In the genomic region with DNA sequence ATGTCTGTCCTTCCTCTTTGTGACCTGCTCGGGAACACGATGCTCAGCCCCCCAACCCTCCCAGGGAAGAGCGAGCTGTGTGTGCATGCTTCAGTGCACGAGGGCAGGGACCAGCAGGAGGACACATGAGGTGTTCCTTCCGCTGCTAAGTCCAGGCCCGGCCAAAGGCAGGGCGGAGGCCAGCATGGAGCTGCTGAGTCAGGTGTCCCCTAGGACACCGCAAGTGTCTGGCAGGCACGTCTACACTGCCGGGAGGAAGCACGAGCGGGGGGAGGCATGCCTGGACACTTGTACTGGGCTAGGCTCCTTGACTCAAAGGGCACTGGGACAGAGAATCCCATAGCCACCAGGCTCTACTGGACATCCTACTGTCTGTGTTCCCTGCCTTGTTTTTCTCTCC, we compare ENCODE assay signal across 9 mouse cellular contexts. TPM values are rescaled to one million over a fixed set of nuclear protein-coding genes. Genes with fewer than 3 reads are reported as not detected.
DNase-seq lines count a peak whose midpoint lies in the region; ATAC-seq and TF ChIP-seq lines count a peak whose summit lies in the region.
"Had no signal": no experiment of that assay in that cellular context is flagged by ENCODE, and none has a peak within 500 bp of the region (broad histone marks: within the 10 kb centered on the region; RNA-seq: fewer than 3 reads in every experiment).

No protein-coding gene starts in this region.

- TF ChIP-seq CTCF in kidney, postnatal 0 days (IDR thresholded peaks at IDR 0.05; ENCODE audit: low read depth): no peak

- no peak overlapping the region for H3K27ac ChIP-seq in limb, embryonic 15.5 days
- no peak overlapping the region for H3K27ac ChIP-seq in limb, embryonic 10.5 days
- H3K27ac ChIP-seq in kidney, postnatal 0 days: 0 out of 2 replicates have a peak overlapping the region, but pooled peaks have one; percentile 5
- H3K27ac ChIP-seq: neural tube, embryonic 13.5 days had no signal

- H3K9ac ChIP-seq in limb, embryonic 15.5 days: no peak overlapping the region
- H3K9ac ChIP-seq in kidney, postnatal 0 days (ENCODE audit: low read depth, low read length): no peak overlapping the region
- H3K9ac ChIP-seq: neural tube, embryonic 13.5 days had no signal

- H3K36me3 ChIP-seq in limb, embryonic 15.5 days: no peaks in the 10 kb centered on the region
- H3K36me3 ChIP-seq in limb, embryonic 10.5 days: no peaks in the 10 kb centered on the region
- H3K36me3 ChIP-seq in kidney, postnatal 0 days (ENCODE audit: insufficient read depth, low read length): no peaks in the 10 kb centered on the region

- no peaks in the 10 kb centered on the region for H3K9me3 ChIP-seq in limb, embryonic 15.5 days
- H3K9me3 ChIP-seq in limb, embryonic 10.5 days (replicated peaks): no peaks in the 10 kb centered on the region
- no peaks in the 10 kb centered on the region for H3K9me3 ChIP-seq in kidney, postnatal 0 days (replicated peaks; ENCODE audit: low read length)
- H3K9me3 ChIP-seq: neural tube, embryonic 13.5 days had no signal

- peak; percentile 41; the same call in 1 of the 2 replicates for ATAC-seq in limb, embryonic 15.5 days (ENCODE audit: insufficient number of reproducible peaks, low FRiP score, low TSS enrichment, low read depth)
- ATAC-seq in kidney, postnatal 0 days (replicated peaks; ENCODE audit: low FRiP score, low read depth): peak; percentile 90

- H3K27me3 ChIP-seq in limb, embryonic 15.5 days: 0 out of 2 replicates have a peak, but pooled peaks cover 6% of the 10 kb centered on the region
- no peaks in the 10 kb centered on the region for H3K27me3 ChIP-seq in limb, embryonic 10.5 days (ENCODE audit: low read depth, poor library complexity, severe bottlenecking)
- H3K27me3 ChIP-seq in kidney, postnatal 0 days (ENCODE audit: insufficient read depth, low read length): no peaks in the 10 kb centered on the region
- H3K27me3 ChIP-seq: neural tube, embryonic 13.5 days had no signal

- H3K4me1 ChIP-seq in limb, embryonic 15.5 days: peaks cover 10% of the 10 kb centered on the region; the same call in 1 of the 2 replicates
- H3K4me1 ChIP-seq in limb, embryonic 10.5 days: peaks cover 18% of the 10 kb centered on the region
- peaks cover 11% of the 10 kb centered on the region; the same call in 1 of the 2 replicates for H3K4me1 ChIP-seq in kidney, postnatal 0 days (replicated peaks; ENCODE audit: insufficient read depth, low read length)

- no peak overlapping the region for H3K4me3 ChIP-seq in limb, embryonic 15.5 days
- H3K4me3 ChIP-seq in limb, embryonic 10.5 days: no peak overlapping the region
- no peak overlapping the region for H3K4me3 ChIP-seq in kidney, postnatal 0 days (replicated peaks; ENCODE audit: low read depth, low read length)
- H3K4me3 ChIP-seq: neural tube, embryonic 13.5 days had no signal

- H3K4me2 ChIP-seq in limb, embryonic 15.5 days: no peak overlapping the region
- H3K4me2 ChIP-seq in kidney, postnatal 0 days (ENCODE audit: low read length): no peak overlapping the region
- H3K4me2 ChIP-seq: neural tube, embryonic 13.5 days had no signal

- WGBS in limb, embryonic 15.5 days: 75% methylated on average over 12 of the region's 12 CpGs
- WGBS in limb, embryonic 10.5 days: 88% methylated on average over 12 of the region's 12 CpGs
- WGBS in kidney, postnatal 0 days: 43% methylated on average over 12 of the region's 12 CpGs

- DNase-seq in limb, embryonic 10.5 days (ENCODE audit: low spot score): no peak
- peak; percentile 44 for DNase-seq in cerebellum, adult 11-12 months
- peak; percentile 77 to 89 for DNase-seq in heart, adult 9 months (ENCODE audit: low spot score in 2 of 2)
- peak; percentile 39 for DNase-seq in kidney, postnatal 0 days (ENCODE audit: low spot score)
- no peak for DNase-seq in right cerebral cortex, postnatal 10 days (ENCODE audit: low spot score in 2 of 2)
- no peak for DNase-seq in thymus, postnatal 25 days
- no peak for DNase-seq in MN1 (ENCODE audit: low spot score)

RNA-seq across cellular contexts. Expression of a gene that starts 2.6 kb away (rescaled TPM):
- polyA plus RNA-seq in limb, embryonic 15.5 days (2015; fragmentation: Nextera tagmentation; extraction: Ambion mirVana): 38.3 and 47.2 TPM in 2 replicates
- polyA plus RNA-seq in limb, embryonic 10.5 days (2016; fragmentation: Nextera tagmentation; extraction: Ambion mirVana): 34.4 and 34.7 TPM in 2 replicates
- 35.6 and 36.8 TPM in 2 replicates for polyA plus RNA-seq in kidney, postnatal 0 days (2015; fragmentation: Nextera tagmentation; extraction: Ambion mirVana)

RNA-seq across cellular contexts. Expression of a gene that starts 19.0 kb away (rescaled TPM):
- 138 and 143 TPM in 2 replicates for polyA plus RNA-seq in limb, embryonic 15.5 days (2015; fragmentation: Nextera tagmentation; extraction: Ambion mirVana)
- 235 and 264 TPM in 2 replicates for polyA plus RNA-seq in limb, embryonic 10.5 days (2016; fragmentation: Nextera tagmentation; extraction: Ambion mirVana)
- 142 and 148 TPM in 2 replicates for polyA plus RNA-seq in kidney, postnatal 0 days (2015; fragmentation: Nextera tagmentation; extraction: Ambion mirVana)

RNA-seq across cellular contexts. Expression of a gene that starts 26.0 kb away (rescaled TPM):
- polyA plus RNA-seq in limb, embryonic 15.5 days (2015; fragmentation: Nextera tagmentation; extraction: Ambion mirVana): 11.2 and 12.4 TPM in 2 replicates
- polyA plus RNA-seq in limb, embryonic 10.5 days (2016; fragmentation: Nextera tagmentation; extraction: Ambion mirVana): 2.7 and 4.2 TPM in 2 replicates
- polyA plus RNA-seq in kidney, postnatal 0 days (2015; fragmentation: Nextera tagmentation; extraction: Ambion mirVana): 2.9 and 3.6 TPM in 2 replicates

Comparison
In these comparisons a context has a peak if more than half of its experiments do, and no peak if none do; other contexts are left out.
1. DNase-seq: peak in cerebellum, adult 11-12 months (single experiment), heart, adult 9 months (2 of 2) and kidney, postnatal 0 days (single experiment); none in limb, embryonic 10.5 days (single experiment), right cerebral cortex, postnatal 10 days (0 of 2), thymus, postnatal 25 days (single experiment) and MN1 (single experiment).